Mouse (Mus musculus): ENCODE data around the gene Sf3b3. TPM values are rescaled to one million over a fixed set of nuclear protein-coding genes. Genes with fewer than 3 reads are reported as not detected.
A peak's percentile ranks its signal among the peaks of the same experiment; 100 is the strongest.
"Not testable (repeated sequence)": the region's sequence is repeated elsewhere in the genome, so short reads cannot be mapped to it uniquely, and the experiment has no call there.

Sf3b3 gene
- polyA plus RNA-seq, 1 experiment from 2014 or later: 133 TPM

DNA sequence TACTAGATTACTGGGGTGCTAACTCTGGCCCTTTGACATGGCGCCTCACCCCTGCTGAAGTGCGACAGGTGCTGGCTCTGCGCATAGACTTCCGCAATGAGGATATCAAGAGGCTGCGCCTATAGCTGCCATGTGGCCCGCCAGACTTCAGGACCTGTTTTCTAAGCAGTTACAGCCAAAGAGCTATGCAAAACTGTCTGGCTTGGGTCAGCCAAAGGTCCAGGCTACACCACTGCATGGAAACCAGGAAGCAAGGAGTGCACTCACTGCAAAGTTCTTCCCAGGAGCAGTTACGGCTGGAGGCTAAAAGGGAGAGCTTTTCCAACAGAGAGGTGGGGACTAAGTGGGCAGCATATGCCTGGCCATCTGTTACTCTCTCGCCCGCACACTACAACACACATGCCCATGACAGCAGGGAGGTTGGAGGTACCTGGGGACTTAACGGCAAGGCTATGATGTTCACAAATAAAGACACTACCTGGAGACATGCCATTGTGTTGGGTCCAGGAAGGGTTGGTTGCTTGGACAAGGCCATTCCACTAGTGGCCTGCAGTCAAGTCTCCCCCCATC, 35.2 kb upstream of the Sf3b3 start:
- H3K4me2 ChIP-seq (replicated peaks): no peak overlapping the region
- no peak overlapping the region for H3K4me3 ChIP-seq (replicated peaks)
- H3K9me3 ChIP-seq: no peaks in the 10 kb centered on the region
- peaks cover 96% of the 10 kb centered on the region for H3K36me3 ChIP-seq
- H3K27ac ChIP-seq: no peak overlapping the region
- H3K4me1 ChIP-seq (replicated peaks): no peaks in the 10 kb centered on the region
- WGBS: 96% methylated on average over 10 of the region's 10 CpGs
- ATAC-seq: no peak
- H3K9ac ChIP-seq (replicated peaks): no peak overlapping the region
- H3K27me3 ChIP-seq: no peaks in the 10 kb centered on the region

- H3K27ac ChIP-seq: no peak overlapping the region
- 91% methylated on average over 4 of the region's 4 CpGs for WGBS
- no peak overlapping the region for H3K4me2 ChIP-seq (replicated peaks)
- H3K4me3 ChIP-seq (replicated peaks): no peak overlapping the region
- no peak overlapping the region for H3K9ac ChIP-seq (replicated peaks)
- no peak for ATAC-seq
- peaks cover 94% of the 10 kb centered on the region for H3K36me3 ChIP-seq
- H3K4me1 ChIP-seq (replicated peaks): no peaks in the 10 kb centered on the region
- H3K9me3 ChIP-seq: no peaks in the 10 kb centered on the region
- H3K27me3 ChIP-seq: no peaks in the 10 kb centered on the region
These were observed 31.3 kb upstream of the Sf3b3 start for GRCm38 (mm10) chr8:110877862-110878261.

- Histone ChIP-seq H3K4me2 (replicated peaks) (no peak overlapping the region), H3K27ac (no peak overlapping the region), H3K4me1 (replicated peaks) (no peaks in the 10 kb centered on the region), H3K9ac (replicated peaks) (no peak overlapping the region), H3K27me3 (no peaks in the 10 kb centered on the region), H3K9me3 (no peaks in the 10 kb centered on the region), H3K36me3 (peaks cover 95% of the 10 kb centered on the region), H3K4me3 (replicated peaks) (no peak overlapping the region)
- ATAC-seq: no peak
- WGBS: 100% methylated on average over 2 of the region's 2 CpGs
These were observed 23.9 kb upstream of the Sf3b3 start for GRCm38 (mm10) chr8:110870501-110870900.

- H3K4me2 ChIP-seq (replicated peaks); ATAC-seq; H3K9me3 ChIP-seq; H3K27me3 ChIP-seq; H3K4me3 ChIP-seq (replicated peaks); H3K27ac ChIP-seq; H3K9ac ChIP-seq (replicated peaks); H3K4me1 ChIP-seq (replicated peaks): not testable (repeated sequence)
- WGBS: 98% methylated on average over 7 of the region's 7 CpGs
- peaks cover 91% of the 10 kb centered on the region for H3K36me3 ChIP-seq
These were observed 14.9 kb upstream of the Sf3b3 start for GRCm38 (mm10) chr8:110861347-110862025.

- WGBS: 87% methylated on average over 7 of the region's 7 CpGs
- Histone ChIP-seq H3K4me3 (replicated peaks) (no peak overlapping the region), H3K9me3 (no peaks in the 10 kb centered on the region), H3K27ac (no peak overlapping the region), H3K9ac (replicated peaks) (no peak overlapping the region), H3K4me2 (replicated peaks) (no peak overlapping the region), H3K4me1 (replicated peaks) (no peaks in the 10 kb centered on the region), H3K36me3 (peaks cover 92% of the 10 kb centered on the region), H3K27me3 (no peaks in the 10 kb centered on the region)
- no peak for ATAC-seq
These were observed 13.3 kb upstream of the Sf3b3 start for GRCm38 (mm10) chr8:110859651-110860501.

- no peak for ATAC-seq
- 84% methylated on average over 5 of the region's 5 CpGs for WGBS
These were observed 10.3 kb upstream of the Sf3b3 start for GRCm38 (mm10) chr8:110856760-110857461.

GRCm38 (mm10) chr8:110856073-110856472, 9.5 kb upstream of the Sf3b3 start:
- not testable (repeated sequence) for H3K9me3 ChIP-seq
- WGBS: 94% methylated on average over 4 of the region's 4 CpGs

More at GRCm38 (mm10) chr8:110856760-110857461, 10.3 kb upstream of the Sf3b3 start:
- Histone ChIP-seq H3K9me3 (no peaks in the 10 kb centered on the region), H3K9ac (replicated peaks) (no peak overlapping the region), H3K4me3 (replicated peaks) (no peak overlapping the region), H3K4me2 (replicated peaks) (no peak overlapping the region), H3K4me1 (replicated peaks) (no peaks in the 10 kb centered on the region), H3K36me3 (peaks cover 93% of the 10 kb centered on the region), H3K27me3 (no peaks in the 10 kb centered on the region), H3K27ac (no peak overlapping the region)

GRCm38 (mm10) chr8:110851186-110851585, 4.6 kb upstream of the Sf3b3 start:
- H3K27me3 ChIP-seq: no peaks in the 10 kb centered on the region
- H3K36me3 ChIP-seq: peaks cover 66% of the 10 kb centered on the region
- peaks cover 13% of the 10 kb centered on the region for H3K4me1 ChIP-seq (replicated peaks)
- 95% methylated on average over 10 of the region's 10 CpGs for WGBS
- H3K4me2 ChIP-seq (replicated peaks): no peak overlapping the region
- H3K4me3 ChIP-seq (replicated peaks): no peak overlapping the region
- no peak for ATAC-seq
- H3K9me3 ChIP-seq: no peaks in the 10 kb centered on the region
- H3K9ac ChIP-seq (replicated peaks): no peak overlapping the region
- H3K27ac ChIP-seq: no peak overlapping the region

More at GRCm38 (mm10) chr8:110856073-110856472, 9.5 kb upstream of the Sf3b3 start:
- not testable (repeated sequence) for H3K27me3 ChIP-seq; H3K4me3 ChIP-seq (replicated peaks); ATAC-seq; H3K4me1 ChIP-seq (replicated peaks); H3K9ac ChIP-seq (replicated peaks); H3K4me2 ChIP-seq (replicated peaks); H3K27ac ChIP-seq
- peaks cover 94% of the 10 kb centered on the region for H3K36me3 ChIP-seq

DNA sequence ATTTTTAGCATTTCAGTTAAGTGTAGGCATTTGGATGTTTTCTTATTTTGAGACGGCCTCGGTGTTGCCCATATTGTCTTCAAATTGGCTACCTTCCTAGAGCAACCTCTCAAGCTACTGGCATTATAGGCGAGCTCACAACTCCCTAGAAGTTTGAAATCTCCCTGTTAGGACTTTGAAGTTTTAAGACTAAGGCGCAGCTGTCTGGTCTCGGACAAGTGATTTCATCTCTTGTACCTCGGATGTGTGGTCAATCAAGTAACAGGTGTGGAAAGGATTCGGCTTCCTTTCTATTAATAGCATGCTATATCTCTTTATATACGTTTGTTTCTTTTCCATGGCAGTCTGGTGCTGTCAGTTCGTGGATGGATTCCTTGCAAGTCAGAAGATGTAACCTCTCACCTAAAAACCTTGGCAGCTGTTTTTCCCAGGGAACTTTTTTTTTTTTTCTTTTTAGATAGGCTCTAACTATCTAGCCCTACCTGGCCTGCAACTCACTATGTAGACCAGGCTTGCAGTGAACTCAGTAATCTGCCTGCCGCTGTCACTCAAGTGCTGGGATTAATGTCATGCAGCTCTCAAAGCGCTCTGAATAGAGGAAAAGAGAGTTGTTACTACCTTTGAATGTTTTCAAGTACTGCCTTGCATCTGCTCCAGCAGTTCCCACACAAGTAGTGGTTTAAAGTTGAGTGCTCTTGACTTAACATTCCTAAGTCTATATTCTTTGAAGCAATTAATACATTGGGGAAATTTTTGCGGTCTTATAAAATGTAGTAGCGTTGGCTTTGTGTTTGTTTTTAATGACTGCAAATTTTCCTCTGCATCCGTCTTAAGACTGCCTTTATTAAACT, 1.3 kb upstream of the Sf3b3 start:
- Histone ChIP-seq H3K4me3 (replicated peaks) (peak overlapping the region; percentile 94), H3K36me3 (peaks cover 50% of the 10 kb centered on the region), H3K9ac (replicated peaks) (peak overlapping the region; percentile 69), H3K4me2 (replicated peaks) (peak overlapping the region; percentile 77), H3K27ac (no peak overlapping the region), H3K9me3 (no peaks in the 10 kb centered on the region), H3K27me3 (no peaks in the 10 kb centered on the region), H3K4me1 (replicated peaks) (peaks cover 33% of the 10 kb centered on the region)
- ATAC-seq: no peak
- 57% methylated on average over 14 of the region's 14 CpGs for WGBS

GRCm38 (mm10) chr8:110847171-110847549, 573 bp upstream of the Sf3b3 start:
- Histone ChIP-seq H3K36me3 (peaks cover 50% of the 10 kb centered on the region), H3K27me3 (no peaks in the 10 kb centered on the region), H3K4me1 (replicated peaks) (peaks cover 33% of the 10 kb centered on the region), H3K9ac (replicated peaks) (peak overlapping the region; percentile 69), H3K27ac (peak overlapping the region; percentile 77), H3K9me3 (no peaks in the 10 kb centered on the region), H3K4me2 (replicated peaks) (peak overlapping the region; percentile 77), H3K4me3 (replicated peaks) (peak overlapping the region; percentile 94)
- no peak for ATAC-seq
- WGBS: 3% methylated on average over 13 of the region's 13 CpGs

DNA sequence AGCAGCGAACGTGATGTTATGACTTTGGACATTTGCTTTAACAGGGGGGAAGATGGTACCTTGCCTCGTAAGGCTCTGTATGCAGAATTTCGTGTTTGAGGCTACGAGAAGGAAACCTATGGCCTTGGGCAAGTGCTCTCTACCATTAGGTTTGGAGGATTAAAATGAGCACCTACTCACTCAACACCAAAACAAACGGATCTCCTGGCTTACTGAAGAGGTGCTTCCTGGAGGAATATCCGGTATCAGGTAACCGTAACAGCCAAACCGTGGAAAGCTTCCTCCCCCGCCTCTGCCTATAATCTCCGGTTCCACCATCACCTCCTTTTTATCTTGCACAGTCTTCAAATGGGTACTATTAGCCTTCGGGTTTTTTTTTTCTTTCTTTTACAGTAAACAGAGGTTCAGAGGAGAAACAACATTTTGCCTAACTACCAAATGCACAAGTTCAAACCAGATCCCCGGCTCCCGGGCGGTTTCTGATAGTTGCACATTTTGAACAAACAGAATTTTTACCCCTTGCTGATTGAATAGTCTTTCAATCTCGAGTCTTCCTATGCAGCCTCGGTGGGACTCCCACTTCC, 674 bp downstream of the Sf3b3 start:
- H3K27ac ChIP-seq: peak overlapping the region; percentile 90
- peaks cover 47% of the 10 kb centered on the region for H3K36me3 ChIP-seq
- peak overlapping the region; percentile 94 for H3K4me3 ChIP-seq (replicated peaks)
- peak overlapping the region; percentile 97 for H3K9ac ChIP-seq (replicated peaks)
- ATAC-seq: no peak
- WGBS: 12% methylated on average over 17 of the region's 17 CpGs
- peaks cover 33% of the 10 kb centered on the region for H3K4me1 ChIP-seq (replicated peaks)
- no peaks in the 10 kb centered on the region for H3K9me3 ChIP-seq
- peak overlapping the region; percentile 77 for H3K4me2 ChIP-seq (replicated peaks)
- no peaks in the 10 kb centered on the region for H3K27me3 ChIP-seq
